In the genomic region with DNA sequence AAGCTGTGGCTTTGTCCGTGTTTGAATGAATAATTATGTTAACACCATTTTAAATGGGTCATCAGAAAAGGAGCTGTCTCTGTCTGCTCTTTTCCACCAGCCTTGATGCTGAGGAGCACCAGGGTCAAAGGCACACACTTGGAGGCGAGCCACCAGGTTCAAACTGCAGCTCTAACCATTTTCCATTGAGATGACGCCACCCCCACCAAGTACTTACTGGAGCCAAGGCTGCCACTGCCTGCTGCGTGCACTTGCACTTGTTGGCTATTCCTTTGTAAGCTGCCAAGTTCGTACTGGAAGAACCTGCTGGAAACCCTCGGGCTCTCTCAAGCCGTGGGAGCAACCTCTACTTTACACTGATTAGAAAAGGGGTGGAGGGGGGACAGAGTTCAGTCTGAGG, we compare ENCODE assay signal across 11 mouse cellular contexts.
DNase-seq lines count a peak whose midpoint lies in the region; ATAC-seq lines count a peak whose summit lies in the region.
"Had no signal": no experiment of that assay in that cellular context is flagged by ENCODE, and none has a peak within 500 bp of the region (broad histone marks: within the 10 kb centered on the region; RNA-seq: fewer than 3 reads in every experiment).

No protein-coding gene starts in this region.

- H3K9me3 ChIP-seq in hindbrain, embryonic 16.5 days (ENCODE audit: control insufficient read depth, low read length): no peaks in the 10 kb centered on the region; the same call in 1 of the 2 replicates
- H3K9me3 ChIP-seq in hindbrain, embryonic 11.5 days (ENCODE audit: control insufficient read depth, low read length): no peaks in the 10 kb centered on the region
- no peaks in the 10 kb centered on the region for H3K9me3 ChIP-seq in intestine, embryonic 15.5 days
- H3K9me3 ChIP-seq: embryonic facial prominence, embryonic 15.5 days; heart, embryonic 12.5 days had no signal

- H3K27ac ChIP-seq in hindbrain, embryonic 16.5 days (ENCODE audit: low read depth, low read length): no peak overlapping the region
- H3K27ac ChIP-seq in hindbrain, embryonic 11.5 days (ENCODE audit: low read depth, low read length): no peak overlapping the region
- no peak overlapping the region for H3K27ac ChIP-seq in intestine, embryonic 15.5 days
- H3K27ac ChIP-seq: embryonic facial prominence, embryonic 15.5 days had no signal

- WGBS in hindbrain, embryonic 16.5 days: 56% methylated on average over 7 of the region's 7 CpGs
- WGBS in hindbrain, embryonic 11.5 days: 78% methylated on average over 7 of the region's 7 CpGs
- 62% methylated on average over 7 of the region's 7 CpGs for WGBS in intestine, embryonic 15.5 days

- no peaks in the 10 kb centered on the region for H3K4me1 ChIP-seq in hindbrain, embryonic 16.5 days (ENCODE audit: control insufficient read depth, insufficient read depth, low read depth, low read length)
- no peaks in the 10 kb centered on the region for H3K4me1 ChIP-seq in hindbrain, embryonic 11.5 days (replicated peaks; ENCODE audit: control insufficient read depth, insufficient read depth, low read length)
- H3K4me1 ChIP-seq in intestine, embryonic 15.5 days (replicated peaks): no peaks in the 10 kb centered on the region

- ATAC-seq in hindbrain, embryonic 16.5 days: peak; percentile 37
- no peak for ATAC-seq in hindbrain, embryonic 11.5 days (ENCODE audit: low FRiP score)
- ATAC-seq in intestine, embryonic 15.5 days: no peak
- ATAC-seq: intestine, postnatal 0 days had no signal

- H3K27me3 ChIP-seq in hindbrain, embryonic 16.5 days (replicated peaks; ENCODE audit: control insufficient read depth, insufficient read depth, low read length): peaks cover 2% of the 10 kb centered on the region; the same call in 1 of the 2 replicates
- H3K27me3 ChIP-seq in hindbrain, embryonic 11.5 days (ENCODE audit: control insufficient read depth, insufficient read depth, low read length): peaks cover 4% of the 10 kb centered on the region; the same call in 1 of the 2 replicates
- H3K27me3 ChIP-seq in intestine, embryonic 15.5 days (replicated peaks): no peaks in the 10 kb centered on the region
- H3K27me3 ChIP-seq: embryonic facial prominence, embryonic 15.5 days had no signal

- H3K4me3 ChIP-seq in hindbrain, embryonic 16.5 days (ENCODE audit: low read length): no peak overlapping the region
- no peak overlapping the region for H3K4me3 ChIP-seq in hindbrain, embryonic 11.5 days (ENCODE audit: low read depth, low read length)
- H3K4me3 ChIP-seq in intestine, embryonic 15.5 days (replicated peaks): no peak overlapping the region
- H3K4me3 ChIP-seq: embryonic facial prominence, embryonic 15.5 days; heart, embryonic 12.5 days had no signal

- H3K9ac ChIP-seq in hindbrain, embryonic 16.5 days (ENCODE audit: low read depth, low read length): no peak overlapping the region
- no peak overlapping the region for H3K9ac ChIP-seq in hindbrain, embryonic 11.5 days (ENCODE audit: low read depth, low read length)
- H3K9ac ChIP-seq in intestine, embryonic 15.5 days: no peak overlapping the region
- H3K9ac ChIP-seq: embryonic facial prominence, embryonic 15.5 days; heart, embryonic 12.5 days had no signal

- DNase-seq in hindbrain, embryonic 11.5 days (ENCODE audit: low spot score): no peak
- peak; percentile 8 for DNase-seq in right cerebral cortex, adult 18-20 months
- no peak for DNase-seq in right cerebral cortex, postnatal 36 days (ENCODE audit: low spot score in 2 of 2)
- DNase-seq in cerebellum, postnatal 25 days: peak; percentile 34 to 39
- DNase-seq in urinary bladder, postnatal 36 days (ENCODE audit: low spot score in 2 of 2): no peak
- DNase-seq in thymus, adult 18-20 months: no peak

- no peak overlapping the region for H3K4me2 ChIP-seq in hindbrain, embryonic 16.5 days (ENCODE audit: low read length)
- H3K4me2 ChIP-seq in hindbrain, embryonic 11.5 days (replicated peaks; ENCODE audit: low read depth, low read length): no peak overlapping the region
- no peak overlapping the region for H3K4me2 ChIP-seq in intestine, embryonic 15.5 days (replicated peaks)
- H3K4me2 ChIP-seq: embryonic facial prominence, embryonic 15.5 days; heart, embryonic 12.5 days had no signal

- no peaks in the 10 kb centered on the region for H3K36me3 ChIP-seq in hindbrain, embryonic 16.5 days (ENCODE audit: control insufficient read depth, insufficient read depth, low read length)
- no peaks in the 10 kb centered on the region for H3K36me3 ChIP-seq in hindbrain, embryonic 11.5 days (ENCODE audit: control insufficient read depth, insufficient read depth, low read length)
- no peaks in the 10 kb centered on the region for H3K36me3 ChIP-seq in intestine, embryonic 15.5 days
- H3K36me3 ChIP-seq: embryonic facial prominence, embryonic 15.5 days; heart, embryonic 12.5 days had no signal

Comparison
In these comparisons a context has a peak if more than half of its experiments do, and no peak if none do; other contexts are left out.
1. DNase-seq: peak in right cerebral cortex, adult 18-20 months (single experiment) and cerebellum, postnatal 25 days (2 of 2); none in hindbrain, embryonic 11.5 days (single experiment), right cerebral cortex, postnatal 36 days (0 of 2), urinary bladder, postnatal 36 days (0 of 2) and thymus, adult 18-20 months (0 of 2).